In genomic region chr4:53594204-53594603, GRCm38 (mm10) we compare ENCODE assay signal across 7 mouse cellular contexts. TPM values are rescaled to one million over a fixed set of nuclear protein-coding genes. Genes with fewer than 3 reads are reported as not detected.
A peak's percentile ranks its signal among the peaks of the same experiment; 100 is the strongest.
DNase-seq lines count a peak whose midpoint lies in the region; ATAC-seq and TF ChIP-seq lines count a peak whose summit lies in the region.

No protein-coding gene starts in this region.

- H3K4me3 ChIP-seq in lung, adult 2 months (replicated peaks; ENCODE audit: extremely low read depth, low read depth, low read length) = no peak overlapping the region

- no peak for TF ChIP-seq POLR2A in lung, adult 2 months (IDR thresholded peaks at IDR 0.05; ENCODE audit: borderline replicate concordance, extremely low read depth, low read depth, low read length)

- 21% methylated on average over 4 of the region's 4 CpGs for WGBS in lung, adult 2 months

- peak; percentile 75 for DNase-seq in ES-CJ7 (ENCODE audit: low read depth, low spot score)
- peak; percentile 60 to 88 for DNase-seq in adrenal gland, adult (ENCODE audit: inconsistent age in 2 of 2, low spot score in 1 of 2)
- peak; percentile 80 for DNase-seq in embryo, embryonic 10 days (ENCODE audit: low spot score)
- peak; percentile 56 to 70 for DNase-seq in kidney, postnatal 4 days
- DNase-seq in lung, adult 2 months = peak; percentile 25
- DNase-seq in retina, adult 2 months (ENCODE audit: low read depth, low spot score) = peak; percentile 50

- TF ChIP-seq CTCF in lung, adult 2 months (IDR thresholded peaks at IDR 0.05; ENCODE audit: insufficient read depth, low read length) = peak; percentile 44; the same call in 1 of the 2 replicates

- H3K4me1 ChIP-seq in lung, adult 2 months (ENCODE audit: control insufficient read depth, insufficient read depth, low read length) = no peaks in the 10 kb centered on the region

- ATAC-seq in granulocyte monocyte progenitor cell, adult 5-6 weeks (replicated peaks; ENCODE audit: poor library complexity, severe bottlenecking) = peak; percentile 41

RNA-seq across cellular contexts. Expression of gene Fsd1l, which starts 37.1 kb away (rescaled TPM):
- 7.6 and 8.7 TPM in 2 replicates for total RNA-seq in granulocyte monocyte progenitor cell, adult 5-6 weeks (2014; fragmentation: Nextera tagmentation)
- total RNA-seq in granulocyte monocyte progenitor cell, adult 5-6 weeks (2017) = 2.5 and 4.1 TPM in 2 replicates
- 0.75 and 1.6 TPM in 2 replicates for polyA plus RNA-seq in lung, adult 2 months (2012; rRNA removed)

Comparison
In these comparisons a context has a peak if more than half of its experiments do, and no peak if none do; other contexts are left out.
1. DNase-seq: peak in every context shown above with its lines; median percentile 80 in embryo, embryonic 10 days; 75 in ES-CJ7; 74 in adrenal gland, adult; 63 in kidney, postnatal 4 days; 50 in retina, adult 2 months; 25 in lung, adult 2 months.